Mouse (Mus musculus) midbrain, embryonic 10.5 days (tissue): ENCODE data around the gene Aplp1. TPM values are rescaled to one million over a fixed set of nuclear protein-coding genes. Genes with fewer than 3 reads are reported as not detected.
"Not testable (repeated sequence)": the region's sequence is repeated elsewhere in the genome, so short reads cannot be mapped to it uniquely, and the experiment has no call there.

Experiments
- DNase-seq: peaks from one replicate; pipeline ENCODE4 v3.0.0-alpha.2; 2017; ENCODE audit warnings: low spot score
- H3K27ac ChIP-seq: fragments of 300-500 bp; sonication (generic); replicated peaks from 2 replicates; pipeline ENCODE4 v1.5.1; 2016; ENCODE audit warnings: mild to moderate bottlenecking
- H3K27me3 ChIP-seq: fragments of 300-500 bp; sonication (generic); 2 replicates; pipeline ENCODE4 v1.6.1; 2016; ENCODE audit warnings: low read depth, mild to moderate bottlenecking; ENCODE audit not compliant: poor library complexity, severe bottlenecking
- H3K36me3 ChIP-seq: fragments of 300-500 bp; sonication (generic); 2 replicates; pipeline ENCODE4 v1.6.1; 2016; ENCODE audit warnings: mild to moderate bottlenecking, moderate library complexity
- H3K4me1 ChIP-seq: fragments of 300-500 bp; sonication (generic); 2 replicates; pipeline ENCODE4 v1.6.1; 2016
- H3K4me3 ChIP-seq: fragments of 300-500 bp; sonication (generic); 2 replicates; pipeline ENCODE4 v1.5.1; 2016; ENCODE audit warnings: mild to moderate bottlenecking, moderate library complexity
- H3K9me3 ChIP-seq: fragments of 300-500 bp; sonication (generic); replicated peaks from 2 replicates; pipeline ENCODE4 v1.6.1; 2016; ENCODE audit warnings: mild to moderate bottlenecking
- whole genome bisulfite sequencing: fragments of 180-500 bp; shearing (Covaris S2); methylation state at CpG from one replicate; pipeline ENCODE4 v1.1.7; 2016; 5-methylcytosine and 5-hydroxymethylcytosine counted together
- polyA plus RNA-seq: library from polyadenylated mRNA; unstranded; fragments of >200 nt; fragmentation: Nextera tagmentation; extraction: Ambion mirVana; gene quantifications from 2 replicates; pipeline ENCODE4 v1.2.1, GENCODE M21; 2016

Gene Aplp1
- 69.6 and 124 TPM in 2 replicates for polyA plus RNA-seq

DNA sequence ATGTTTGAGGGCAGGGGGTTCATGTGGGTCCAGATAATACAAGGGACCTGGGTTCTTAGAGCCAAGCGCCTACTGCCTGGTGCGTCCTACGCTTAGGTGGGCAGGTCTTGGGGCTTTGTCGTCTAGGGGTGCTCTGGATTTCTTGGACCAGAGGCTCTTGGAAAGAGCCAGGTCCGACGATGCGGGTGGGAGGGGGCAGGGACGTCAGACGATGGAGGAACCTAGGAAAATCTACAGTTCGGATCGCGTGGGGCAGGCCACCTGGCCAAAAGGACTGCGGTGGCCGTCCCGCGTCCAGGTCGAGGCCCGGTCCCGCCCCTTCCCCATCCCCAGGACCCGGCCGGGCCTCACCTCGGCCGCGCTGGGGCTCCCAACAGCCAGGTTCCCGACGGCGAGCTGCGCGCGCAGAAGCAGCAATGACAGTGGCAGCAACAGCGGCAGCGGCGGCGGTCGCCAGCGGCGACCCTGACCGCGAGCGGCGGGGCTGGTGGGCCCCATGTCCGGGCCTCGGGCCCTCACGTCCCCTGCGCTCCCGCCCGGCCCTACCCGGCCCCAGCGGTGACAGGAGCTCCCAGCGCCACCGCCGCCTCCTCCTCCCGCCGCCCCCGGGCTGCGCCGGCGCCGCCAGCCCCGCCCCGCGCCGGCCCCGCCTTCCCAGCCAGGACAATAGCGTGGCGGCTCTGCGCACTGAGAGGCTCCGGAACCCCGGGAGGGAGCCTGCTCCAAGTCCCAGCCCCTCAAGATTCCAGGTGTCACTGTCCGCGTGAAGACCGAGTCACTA, at the start of gene Aplp1:
Gene Aplp1 (minus strand): TSS at position 565 of the 781 bp plus-strand sequence.
- H3K36me3 ChIP-seq, result peaks cover 26% of the 10 kb centered on the region

GRCm38 (mm10) chr7:30493401-30493931, 48.1 kb upstream of the Aplp1 start, which contains the start of gene Prodh2:
Gene Prodh2 (plus strand): TSS chr7:30493622.
- no peaks in the 10 kb centered on the region for H3K9me3 ChIP-seq
- H3K27me3 ChIP-seq, result no peaks in the 10 kb centered on the region
- H3K4me3 ChIP-seq, result no peak within 1 kb of the TSS
- DNase-seq, result no peak
- 68% methylated on average over 11 of the region's 11 CpGs for WGBS
- H3K27ac ChIP-seq, result no peak within 1 kb of the TSS
- no peaks in the 10 kb centered on the region for H3K36me3 ChIP-seq
- peaks cover 8% of the 10 kb centered on the region for H3K4me1 ChIP-seq

More for the DNA sequence above, at the start of gene Aplp1:
- Histone ChIP-seq H3K4me3 (peak within 1 kb of the TSS; percentile 80), H3K27me3 (peaks cover 48% of the 10 kb centered on the region), H3K9me3 (peaks cover 20% of the 10 kb centered on the region), H3K4me1 (peaks cover 40% of the 10 kb centered on the region), H3K27ac (peak within 1 kb of the TSS; percentile 92)
- under 1% methylated on average over 67 of the region's 72 CpGs for WGBS
- peak; percentile 78 for DNase-seq

DNA sequence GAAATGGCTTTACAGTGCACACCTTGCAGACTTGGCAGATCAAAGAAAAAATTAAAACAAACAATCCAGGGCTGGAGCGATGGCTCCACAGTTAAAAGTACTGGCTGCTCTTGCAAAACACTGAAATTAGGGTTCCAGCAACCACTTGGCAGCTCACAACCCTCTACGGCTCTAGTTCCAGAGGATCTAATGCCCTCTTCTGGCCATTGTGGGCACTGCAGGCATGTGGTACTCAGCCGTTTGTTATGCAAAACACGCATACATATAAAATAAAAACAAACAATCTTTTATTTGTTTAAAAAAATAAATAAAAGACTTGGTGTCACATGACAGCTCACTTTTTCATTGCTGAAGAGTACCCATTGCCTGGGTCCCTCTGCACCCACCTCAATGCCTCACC, 47.4 kb upstream of the Aplp1 start:
- no peaks in the 10 kb centered on the region for H3K36me3 ChIP-seq
- 21% methylated on average over 4 of the region's 4 CpGs for WGBS
- H3K4me3 ChIP-seq, result no peak overlapping the region
- DNase-seq, result peak; percentile 78
- no peaks in the 10 kb centered on the region for H3K27me3 ChIP-seq
- H3K4me1 ChIP-seq, result peaks cover 8% of the 10 kb centered on the region
- H3K9me3 ChIP-seq, result no peaks in the 10 kb centered on the region
- H3K27ac ChIP-seq, result no peak overlapping the region

- Histone ChIP-seq H3K36me3 (no peaks in the 10 kb centered on the region), H3K27me3 (no peaks in the 10 kb centered on the region), H3K4me1 (peaks cover 8% of the 10 kb centered on the region), H3K27ac (no peak overlapping the region), H3K4me3 (no peak overlapping the region), H3K9me3 (no peaks in the 10 kb centered on the region)
- DNase-seq, result no peak
- WGBS, result 18% methylated on average over 6 of the region's 6 CpGs
Measured at GRCm38 (mm10) chr7:30490957-30491307, 45.6 kb upstream of the Aplp1 start.

GRCm38 (mm10) chr7:30490251-30490956, 45.1 kb upstream of the Aplp1 start:
- DNase-seq, result peak; percentile 52
- H3K27me3 ChIP-seq, result no peaks in the 10 kb centered on the region
- no peak overlapping the region for H3K27ac ChIP-seq
- H3K9me3 ChIP-seq, result no peaks in the 10 kb centered on the region
- H3K36me3 ChIP-seq, result no peaks in the 10 kb centered on the region
- H3K4me1 ChIP-seq, result peaks cover 8% of the 10 kb centered on the region
- no peak overlapping the region for H3K4me3 ChIP-seq
- WGBS, result 39% methylated on average over 16 of the region's 16 CpGs

GRCm38 (mm10) chr7:30484250-30484649, 38.9 kb upstream of the Aplp1 start:
- Histone ChIP-seq H3K36me3 (no peaks in the 10 kb centered on the region), H3K4me1 (no peaks in the 10 kb centered on the region), H3K27me3 (0 out of 2 replicates have a peak, but pooled peaks cover under 1% of the 10 kb centered on the region), H3K4me3 (no peak overlapping the region), H3K27ac (no peak overlapping the region), H3K9me3 (no peaks in the 10 kb centered on the region)
- WGBS, result 15% methylated on average over 8 of the region's 8 CpGs
- DNase-seq, result peak; percentile 52

GRCm38 (mm10) chr7:30477415-30478381, 32.4 kb upstream of the Aplp1 start:
- Histone ChIP-seq H3K27me3 (0 out of 2 replicates have a peak, but pooled peaks cover 11% of the 10 kb centered on the region), H3K4me3 (peak overlapping the region; percentile 50), H3K9me3 (peaks cover 4% of the 10 kb centered on the region; the same call in 1 of the 2 replicates), H3K4me1 (peaks cover 15% of the 10 kb centered on the region), H3K27ac (peak overlapping the region; percentile 71), H3K36me3 (no peaks in the 10 kb centered on the region)
- DNase-seq, result peak; percentile 49
- 12% methylated on average over 30 of the region's 32 CpGs for WGBS

DNA sequence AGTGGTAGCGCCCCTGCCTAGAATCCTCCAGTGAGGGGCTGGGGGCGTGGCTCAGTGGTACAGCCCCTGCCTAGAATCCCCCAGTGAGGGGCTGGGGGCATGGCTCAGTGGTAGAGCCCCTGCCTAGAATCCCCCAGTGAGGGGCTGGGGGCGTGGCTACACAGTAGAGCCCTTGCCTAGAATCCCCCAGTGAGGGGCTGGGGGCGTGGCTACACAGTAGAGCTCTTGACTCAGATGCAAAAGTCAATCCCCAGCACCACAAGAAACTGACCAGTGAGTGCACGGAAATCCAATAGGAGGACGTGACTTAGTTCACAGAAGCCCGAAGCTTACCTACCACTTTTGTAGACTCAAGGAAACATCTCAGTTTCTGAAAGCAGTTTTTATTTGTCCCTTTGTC, 30.8 kb upstream of the Aplp1 start:
- WGBS, result 88% methylated on average over 7 of the region's 7 CpGs
- not testable (repeated sequence) for H3K9me3 ChIP-seq, DNase-seq, H3K4me3 ChIP-seq, H3K36me3 ChIP-seq, H3K27ac ChIP-seq
- H3K27me3 ChIP-seq, result 0 out of 2 replicates have a peak, but pooled peaks cover 11% of the 10 kb centered on the region
- peaks cover 15% of the 10 kb centered on the region for H3K4me1 ChIP-seq

- Histone ChIP-seq H3K27me3 (0 out of 2 replicates have a peak, but pooled peaks cover 18% of the 10 kb centered on the region), H3K4me1 (peaks cover 15% of the 10 kb centered on the region), H3K36me3 (no peaks in the 10 kb centered on the region), H3K27ac (no peak overlapping the region), H3K4me3 (no peak overlapping the region), H3K9me3 (peaks cover 4% of the 10 kb centered on the region; the same call in 1 of the 2 replicates)
- DNase-seq, result no peak
- WGBS, result 73% methylated on average over 4 of the region's 4 CpGs
Measured at GRCm38 (mm10) chr7:30474999-30475398, 29.7 kb upstream of the Aplp1 start.

- 51% methylated on average over 5 of the region's 5 CpGs for WGBS
Measured at GRCm38 (mm10) chr7:30472411-30472810, 27.1 kb upstream of the Aplp1 start.

GRCm38 (mm10) chr7:30464816-30465300, 19.5 kb upstream of the Aplp1 start:
- Histone ChIP-seq H3K9me3 (no peaks in the 10 kb centered on the region), H3K4me1 (peaks cover 11% of the 10 kb centered on the region), H3K4me3 (no peak overlapping the region), H3K27me3 (peaks cover 90% of the 10 kb centered on the region), H3K36me3 (no peaks in the 10 kb centered on the region), H3K27ac (no peak overlapping the region)
- 19% methylated on average over 6 of the region's 6 CpGs for WGBS
- DNase-seq, result no peak

More at GRCm38 (mm10) chr7:30472411-30472810, 27.1 kb upstream of the Aplp1 start:
- no peak overlapping the region for H3K4me3 ChIP-seq
- H3K4me1 ChIP-seq, result peaks cover 3% of the 10 kb centered on the region
- H3K27me3 ChIP-seq, result peaks cover 23% of the 10 kb centered on the region
- H3K36me3 ChIP-seq, result no peaks in the 10 kb centered on the region
- peaks cover 4% of the 10 kb centered on the region; the same call in 1 of the 2 replicates for H3K9me3 ChIP-seq
- peak; percentile 56 for DNase-seq
- no peak overlapping the region for H3K27ac ChIP-seq

- Histone ChIP-seq H3K9me3 (no peaks in the 10 kb centered on the region), H3K27ac (no peak overlapping the region), H3K4me1 (peaks cover 17% of the 10 kb centered on the region), H3K27me3 (peaks cover 97% of the 10 kb centered on the region), H3K4me3 (no peak overlapping the region), H3K36me3 (no peaks in the 10 kb centered on the region)
- WGBS, result 14% methylated on average over 4 of the region's 4 CpGs
- no peak for DNase-seq
Measured at GRCm38 (mm10) chr7:30463996-30464395, 18.7 kb upstream of the Aplp1 start.
